Mouse (Mus musculus): Measurements from ENCODE around the gene Zbed3. TPM values are rescaled to one million over a fixed set of nuclear protein-coding genes. Genes with fewer than 3 reads are reported as not detected.
"Not testable (repeated sequence)": the region's sequence is repeated elsewhere in the genome, so short reads cannot be mapped to it uniquely, and the experiment has no call there.

The Zbed3 gene
- total RNA-seq, 2 experiments from 2014 or later, result 14.0 to 19.2 TPM

DNA sequence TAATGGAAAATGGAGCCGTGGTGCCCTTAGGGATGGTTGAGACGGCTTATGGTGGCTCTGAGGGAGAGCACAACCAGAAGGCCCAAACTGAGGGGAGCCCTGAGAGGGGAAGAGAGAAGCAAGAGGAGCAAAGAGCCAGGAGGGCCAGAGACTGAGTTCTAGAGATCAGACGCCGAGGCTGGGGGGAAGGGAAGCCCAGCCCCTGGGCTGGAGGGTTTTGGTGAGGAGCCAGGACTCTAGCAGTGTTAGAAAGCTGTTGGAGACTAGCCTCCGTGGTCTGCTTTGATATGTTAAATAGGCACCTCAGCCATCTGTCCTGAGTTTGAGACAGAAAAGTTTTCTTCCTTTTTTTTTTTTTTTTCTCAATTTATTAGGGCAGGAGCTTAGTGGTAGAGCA, 3.9 kb downstream of the Zbed3 start:
- DNase-seq (ENCODE audit: low spot score in 2 of 2), result no peak
- intact Hi-C loops (cut with DNase I), result loop anchor here (5.0 kb wide), 1 partner anchor 105 kb away; no protein-coding TSS in a partner anchor

DNA sequence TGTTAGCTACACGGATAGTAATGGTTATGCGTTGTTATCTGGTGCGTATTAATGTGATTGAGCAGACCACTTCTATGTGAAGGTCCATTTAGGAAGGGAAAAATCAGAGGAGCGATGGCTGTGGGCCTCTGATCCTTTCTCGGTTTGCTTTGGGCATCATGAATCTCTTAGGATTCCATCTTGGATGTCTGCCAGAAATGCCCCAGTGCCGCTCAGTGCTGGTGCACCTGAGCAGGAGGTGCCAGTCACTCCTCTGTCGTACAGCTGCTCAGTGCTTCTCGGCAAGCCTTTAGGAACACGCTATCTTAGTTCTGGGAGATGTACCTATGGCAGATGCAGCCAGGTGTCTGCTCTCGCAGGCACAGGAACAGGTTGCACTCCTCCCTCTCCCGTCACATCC, 5.4 kb downstream of the Zbed3 start:
- no peak for DNase-seq (ENCODE audit: low spot score in 2 of 2)
- intact Hi-C loops (cut with DNase I), result loop anchor here (5.0 kb wide), 1 partner anchor 106 kb away; no protein-coding TSS in a partner anchor

DNA sequence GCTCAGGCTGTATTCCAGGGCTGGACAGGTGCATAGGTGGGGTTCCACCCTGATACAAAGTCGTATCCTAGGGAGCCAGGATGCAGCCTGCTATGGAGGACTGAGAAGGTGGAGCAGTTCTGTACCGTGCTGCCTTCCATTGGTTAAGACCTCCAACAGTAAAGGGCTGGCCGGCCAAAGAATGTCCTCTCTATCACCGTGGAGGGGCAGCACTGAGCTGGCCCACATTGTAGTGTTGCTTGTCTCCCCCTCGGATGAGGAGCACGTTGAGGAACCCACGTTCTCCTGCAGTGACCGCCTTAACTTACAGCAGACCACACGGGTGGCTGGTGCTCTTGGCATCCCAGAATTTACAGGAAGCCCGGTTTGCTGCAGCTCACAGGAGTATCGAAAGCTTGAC, 7.1 kb downstream of the Zbed3 start:
- intact Hi-C loops (cut with DNase I), result no loop called here
- no peak for DNase-seq (ENCODE audit: low spot score in 2 of 2)

DNA sequence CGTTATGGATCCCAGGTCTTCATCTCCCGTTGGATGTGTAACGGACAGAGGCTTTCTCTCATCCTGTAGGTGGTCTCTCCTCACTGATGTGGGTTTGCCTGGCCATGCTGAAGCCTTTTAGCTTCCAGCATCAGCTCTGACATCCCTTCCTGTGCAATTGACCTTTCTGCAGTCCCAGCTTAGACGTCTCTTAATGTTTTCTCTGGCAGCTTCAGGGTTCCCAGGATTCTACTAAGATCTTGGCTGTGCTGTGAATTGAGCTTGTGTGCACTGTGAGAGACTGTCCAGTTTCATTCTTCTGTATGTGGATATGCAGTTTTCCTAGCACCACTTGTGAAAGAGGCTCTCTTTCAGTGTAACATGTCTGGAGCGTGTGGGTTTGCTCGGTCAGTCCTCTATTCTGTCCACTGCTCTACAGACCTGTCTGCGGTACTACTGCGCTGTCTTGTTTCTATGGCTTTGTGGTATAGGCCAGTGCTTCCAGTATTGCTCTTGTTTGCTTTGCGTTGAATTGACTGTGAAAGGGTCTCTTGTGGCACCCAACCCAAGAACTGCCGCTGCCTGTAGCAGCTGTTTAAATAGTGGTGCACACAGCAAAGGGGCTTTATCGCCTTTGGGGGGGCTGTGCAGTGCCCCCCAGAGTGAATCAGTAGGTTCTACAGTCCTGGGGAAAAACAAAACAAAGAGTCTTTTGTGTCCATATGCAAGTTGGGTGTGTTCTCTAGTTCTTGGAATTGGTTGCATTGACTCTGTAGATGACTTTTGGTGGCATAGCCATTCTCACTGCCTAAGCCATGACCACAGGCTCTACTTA, 8.9 kb downstream of the Zbed3 start:
- intact Hi-C loops (cut with DNase I), result no loop called here
- DNase-seq (ENCODE audit: low spot score in 2 of 2), result no peak

DNA sequence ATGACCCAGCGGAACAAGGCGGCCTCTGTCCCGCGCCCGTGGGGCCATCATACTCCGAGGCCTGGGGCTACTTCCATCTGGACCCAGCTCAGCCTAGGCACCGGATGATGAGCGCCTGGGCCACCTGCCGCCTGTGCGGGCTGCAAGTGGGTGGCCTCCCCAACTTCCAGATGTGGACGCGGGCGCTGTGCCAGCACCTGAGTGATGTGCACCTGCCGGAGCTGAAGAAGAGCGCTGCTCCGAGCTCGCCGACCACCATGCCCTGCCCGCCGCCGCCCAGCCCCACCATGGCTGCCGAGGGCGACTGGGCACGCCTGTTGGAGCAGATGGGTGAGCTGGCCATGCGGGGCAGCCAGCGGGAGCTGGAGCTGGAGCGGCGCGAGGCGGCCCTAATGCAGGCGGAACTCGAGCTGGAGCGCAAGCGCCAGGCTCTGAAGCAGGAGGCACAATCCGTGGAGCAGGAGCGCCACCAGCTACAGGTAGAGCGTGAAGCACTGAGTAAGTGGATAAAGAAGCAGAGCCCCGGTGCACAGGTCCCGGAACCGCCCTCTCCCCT, 12.8 kb downstream of the Zbed3 start:
- intact Hi-C loops (cut with DNase I), result no loop called here

DNA sequence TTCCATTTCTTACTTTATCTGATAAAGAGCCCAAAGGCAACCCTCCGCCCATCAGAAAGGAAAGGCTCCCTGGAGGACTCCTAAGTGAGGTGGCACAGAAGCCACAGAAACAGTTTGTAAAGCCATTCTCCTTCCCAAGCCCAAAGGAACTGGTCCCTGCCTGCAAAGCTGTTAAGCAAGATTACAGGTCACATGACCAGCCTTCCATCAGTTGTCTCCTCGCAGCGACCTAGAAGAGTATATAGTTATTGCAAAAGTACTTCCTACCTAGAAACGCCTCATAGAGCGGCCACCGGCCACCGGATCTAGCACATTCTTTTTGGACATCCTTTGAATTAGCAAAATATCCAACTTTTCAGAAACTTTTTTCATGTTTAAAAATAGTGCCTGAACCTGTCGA, 20.1 kb downstream of the Zbed3 start:
- DNase-seq (ENCODE audit: low spot score in 2 of 2), result no peak
- intact Hi-C loops (cut with DNase I), result no loop called here

More for the DNA sequence above, 12.8 kb downstream of the Zbed3 start:
- peak in 1 of 2 experiments; percentile 23 for DNase-seq (ENCODE audit: low spot score in 2 of 2)

DNA sequence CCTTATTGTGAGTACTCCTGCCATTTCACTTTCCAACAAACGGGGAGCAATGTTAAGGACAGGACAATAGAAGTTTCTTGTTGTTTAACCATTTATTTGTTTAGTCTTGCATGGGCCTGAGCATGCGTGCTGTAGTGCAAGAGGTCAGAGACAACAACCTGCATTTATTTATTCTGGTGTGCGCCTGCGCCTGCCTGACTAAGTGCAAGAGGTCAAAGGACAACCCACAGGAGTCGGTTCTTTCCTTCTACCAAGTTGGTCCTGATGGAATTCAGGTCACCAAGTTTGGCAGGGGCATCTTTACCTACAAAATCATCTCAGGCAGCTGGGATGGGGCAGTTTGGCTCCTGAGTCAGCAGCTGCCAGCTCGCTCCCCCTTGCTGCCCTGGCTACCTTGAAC, 22.5 kb downstream of the Zbed3 start:
- no peak for DNase-seq (ENCODE audit: low spot score in 2 of 2)
- intact Hi-C loops (cut with DNase I), result loop anchor here (2.0 kb wide), 1 partner anchor 327 kb away; no protein-coding TSS in a partner anchor

DNA sequence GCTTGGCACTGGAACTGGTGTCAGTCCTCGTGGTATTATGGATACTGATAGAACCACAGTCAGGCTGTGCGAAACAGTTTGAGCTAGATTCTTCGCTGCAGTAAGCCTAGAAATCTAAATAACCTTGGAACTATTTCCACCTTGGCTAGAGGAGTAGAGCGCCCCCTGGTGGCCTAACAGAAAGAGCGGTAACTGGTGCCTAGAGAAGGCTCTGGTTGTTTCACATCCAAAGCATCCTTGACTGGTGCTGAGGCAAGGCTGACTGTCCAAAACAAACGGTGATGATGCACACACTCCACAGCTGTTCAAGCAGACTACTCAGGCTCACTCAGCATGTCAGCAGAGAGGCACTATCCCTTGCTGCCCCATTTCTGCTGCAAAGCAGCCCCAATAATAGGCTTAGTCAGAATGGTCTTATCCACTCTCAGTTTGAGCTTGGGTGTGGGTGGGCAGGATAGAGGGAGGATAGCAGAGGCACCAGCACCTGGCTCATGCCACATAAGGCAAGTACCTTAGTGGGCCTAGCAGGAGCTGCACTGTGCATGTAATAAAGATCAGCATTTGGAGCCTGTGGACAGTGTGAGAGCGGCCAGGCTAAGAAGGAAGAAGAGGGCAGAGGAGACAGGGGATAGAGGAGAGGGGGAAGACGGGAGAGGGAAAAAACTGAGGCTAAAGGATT, 23.7 kb downstream of the Zbed3 start:
- peak; percentile 75 for DNase-seq (ENCODE audit: low spot score in 2 of 2)
- intact Hi-C loops (cut with DNase I), result loop anchor here (2.0 kb wide), 1 partner anchor 328 kb away; no protein-coding TSS in a partner anchor

DNA sequence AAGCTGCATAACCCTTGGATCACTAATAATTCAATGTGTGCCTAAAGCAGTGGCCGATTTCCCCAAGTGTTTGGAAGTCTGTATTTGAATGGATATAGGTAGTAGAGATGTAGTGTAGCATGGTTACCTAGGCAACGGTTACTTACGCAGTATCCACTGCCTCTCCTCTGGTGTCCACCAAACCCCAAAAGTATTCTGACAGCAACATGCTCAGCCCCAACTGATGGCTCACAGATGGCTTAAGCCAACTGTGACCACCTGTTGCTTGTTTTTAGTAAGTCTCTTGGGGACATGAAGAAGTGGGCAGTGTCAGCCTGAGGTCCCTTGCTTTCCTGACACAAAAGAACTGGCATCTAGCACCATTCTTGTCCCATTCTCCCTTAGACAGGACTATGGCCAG, 25.1 kb downstream of the Zbed3 start:
- intact Hi-C loops (cut with DNase I), result no loop called here
- DNase-seq (ENCODE audit: low spot score in 2 of 2), result no peak

DNA sequence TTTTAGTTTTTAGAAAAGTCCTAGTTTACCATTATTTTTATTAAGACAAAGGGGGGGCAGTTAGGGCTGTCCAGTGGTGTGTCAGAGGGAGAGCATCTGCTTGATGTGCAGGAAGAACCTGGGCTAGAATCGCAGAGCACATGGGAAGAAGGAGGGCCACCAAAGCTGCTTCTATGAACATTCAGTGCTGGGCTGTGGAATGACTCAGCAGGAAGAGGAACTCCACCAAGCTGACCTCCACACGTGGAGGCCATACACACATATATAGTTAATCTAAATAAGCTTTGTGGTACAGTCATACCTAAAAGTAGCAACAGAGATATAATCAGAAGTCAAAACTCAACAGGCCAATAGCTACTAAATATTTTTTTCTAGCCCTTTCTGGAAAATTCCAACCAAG, 34.8 kb downstream of the Zbed3 start:
- intact Hi-C loops (cut with DNase I), result no loop called here
- no peak for DNase-seq (ENCODE audit: low spot score in 2 of 2)

DNA sequence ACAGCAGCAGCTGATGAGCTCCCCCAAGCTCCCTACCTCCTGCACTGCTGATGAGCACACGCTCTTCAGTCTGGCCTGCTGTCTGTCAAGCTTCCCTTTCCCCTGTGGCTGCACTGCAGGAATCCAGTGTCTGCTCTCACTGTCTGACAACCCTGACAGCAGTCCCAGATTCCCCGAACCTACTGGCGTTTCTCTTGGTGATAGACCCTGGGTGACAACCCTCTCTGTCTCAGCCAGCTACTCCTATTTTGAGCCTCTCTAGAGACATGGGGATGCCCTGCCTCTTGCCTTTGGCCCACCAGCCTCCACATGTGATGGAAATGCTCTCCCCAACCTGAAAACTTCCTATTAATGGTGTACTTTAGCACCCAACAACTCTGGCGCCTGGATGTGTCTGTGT, 40.0 kb downstream of the Zbed3 start:
- intact Hi-C loops (cut with DNase I), result no loop called here
- DNase-seq (ENCODE audit: low spot score in 2 of 2), result no peak

DNA sequence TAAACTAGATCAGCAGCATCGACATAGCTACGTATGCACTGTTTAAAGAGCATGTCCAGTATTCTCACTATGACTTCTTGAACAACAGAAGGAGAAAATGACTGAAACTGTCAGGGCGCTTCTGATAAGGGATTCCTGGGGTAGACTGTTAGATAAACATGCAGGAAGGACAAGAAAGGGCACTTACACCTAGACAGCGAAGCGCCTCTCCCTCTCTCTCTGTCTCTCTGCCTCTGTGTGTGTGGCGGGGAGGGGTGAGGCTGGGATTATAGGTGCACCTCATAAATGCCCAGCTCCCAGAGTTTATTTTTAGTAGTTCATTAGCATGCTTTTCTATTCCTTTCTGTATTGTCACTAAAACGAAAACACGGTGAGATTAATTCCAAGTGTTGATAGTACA, 42.9 kb downstream of the Zbed3 start:
- DNase-seq (ENCODE audit: low spot score in 2 of 2), result no peak
- intact Hi-C loops (cut with DNase I), result no loop called here

DNA sequence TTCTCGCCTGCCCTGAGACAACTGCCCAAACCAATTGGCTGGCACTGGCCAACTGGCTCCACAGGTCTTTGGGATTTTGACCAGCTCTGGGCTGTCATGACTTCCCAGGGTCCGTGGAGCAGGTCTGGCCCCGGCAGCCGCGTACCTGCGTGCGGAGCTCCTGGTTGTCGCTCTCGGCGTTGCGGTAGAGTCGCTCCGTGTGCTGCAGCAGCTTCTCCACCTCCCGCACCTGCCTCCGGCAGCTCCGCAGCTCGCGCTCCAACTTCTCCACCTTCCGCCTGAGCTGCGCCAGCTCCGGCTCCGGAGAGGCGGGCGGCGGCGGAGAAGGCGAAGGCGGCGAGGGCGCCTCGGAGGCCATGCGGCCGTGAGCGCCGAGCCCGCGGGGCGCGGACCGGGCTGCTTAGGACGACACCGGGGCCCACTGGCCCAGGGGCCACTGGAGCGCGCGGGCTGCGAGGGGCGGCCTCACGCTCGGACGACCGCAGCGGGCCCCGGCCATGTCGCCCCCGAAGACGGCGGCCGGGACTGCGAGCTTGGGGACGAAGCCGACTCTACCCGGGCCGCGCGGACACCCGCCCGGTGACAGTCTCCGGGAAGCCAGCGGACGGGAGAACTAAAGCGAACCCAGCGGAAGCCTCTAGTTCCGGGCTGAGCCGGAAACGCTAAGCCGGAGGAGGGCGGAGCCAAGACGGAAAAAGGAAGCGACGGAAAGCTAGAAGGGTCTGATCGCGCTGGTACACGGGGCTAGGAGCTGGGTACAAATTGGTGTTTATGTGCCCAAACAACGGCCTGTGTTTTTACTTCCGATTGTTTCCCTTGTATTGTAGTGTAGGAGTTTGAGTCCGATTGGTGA, 51.5 kb downstream of the Zbed3 start, which contains the start of gene Aggf1:
TSS of gene Aggf1 (minus strand) at position 652 of the 853 bp plus-strand sequence.
- intact Hi-C loops (cut with DNase I), result no loop called here
- peak; percentile 92 to 93 for DNase-seq (ENCODE audit: low spot score in 2 of 2)

DNA sequence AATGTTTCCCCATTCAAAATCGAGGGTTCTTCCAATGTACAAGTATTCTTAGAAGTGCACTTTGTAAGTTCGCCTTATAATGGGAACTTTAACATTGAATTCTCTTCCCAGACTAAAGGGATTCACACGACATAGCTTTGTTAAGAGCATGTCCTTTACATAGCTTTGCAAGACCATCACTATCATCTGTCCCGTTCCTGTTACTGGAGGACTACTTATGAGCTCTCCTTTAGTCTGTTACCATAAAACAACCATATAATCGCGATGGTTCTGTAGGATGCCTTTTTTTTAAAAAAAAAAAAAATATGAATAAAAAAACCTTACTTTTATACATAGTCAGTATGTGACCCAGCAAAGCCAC, 52.1 kb downstream of the Zbed3 start:
- no peak for DNase-seq (ENCODE audit: low spot score in 2 of 2)
- intact Hi-C loops (cut with DNase I), result no loop called here

DNA sequence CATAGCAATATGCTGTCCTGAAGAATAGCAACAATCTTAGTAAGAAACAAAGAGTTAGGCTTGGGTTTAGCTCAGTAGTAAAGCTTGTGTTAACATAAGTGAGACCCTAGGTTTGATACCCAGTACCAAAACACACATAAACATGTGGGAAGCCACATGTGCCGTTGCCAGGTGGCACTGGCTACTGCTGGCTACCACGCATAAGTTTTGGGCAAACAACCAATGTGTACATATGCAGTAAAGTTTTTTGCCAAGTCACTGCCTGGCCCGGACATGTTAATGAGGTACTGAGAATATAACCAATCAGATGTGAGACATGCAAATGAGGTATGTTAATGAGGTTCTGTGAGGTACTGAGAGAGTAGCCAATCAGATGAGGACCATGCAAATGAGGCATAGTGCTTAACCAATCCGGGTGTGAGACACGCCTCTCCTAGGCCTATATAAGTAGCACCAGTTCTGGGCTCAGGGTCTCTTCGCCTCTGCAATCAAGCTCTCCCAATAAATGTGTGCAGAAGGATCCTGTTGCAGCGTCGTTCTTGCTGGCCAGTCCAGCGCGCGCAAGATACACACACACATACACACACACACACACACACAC, 53.4 kb downstream of the Zbed3 start:
- intact Hi-C loops (cut with DNase I); DNase-seq (ENCODE audit: low spot score in 2 of 2): not testable (repeated sequence)

DNA sequence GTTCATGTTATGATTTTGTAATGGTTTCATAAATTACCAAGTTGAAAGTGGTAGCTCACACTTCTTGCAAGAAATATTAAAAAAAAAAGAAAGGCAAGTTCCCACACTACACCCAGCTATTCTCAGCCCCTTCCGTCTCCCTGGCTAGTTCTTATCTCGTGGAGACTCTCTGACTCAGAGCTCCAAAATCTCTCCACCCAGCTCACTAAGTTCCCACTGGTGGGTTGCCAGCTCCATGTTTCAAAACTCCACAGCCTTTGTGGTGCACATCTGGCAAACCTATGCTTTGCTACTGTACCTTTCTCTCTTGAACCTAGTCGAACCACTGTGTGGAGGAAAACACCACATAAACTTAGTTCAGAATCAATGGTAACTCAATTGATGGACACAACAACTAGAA, 55.3 kb downstream of the Zbed3 start:
- DNase-seq (ENCODE audit: low spot score in 2 of 2), result no peak
- intact Hi-C loops (cut with DNase I), result no loop called here

DNA sequence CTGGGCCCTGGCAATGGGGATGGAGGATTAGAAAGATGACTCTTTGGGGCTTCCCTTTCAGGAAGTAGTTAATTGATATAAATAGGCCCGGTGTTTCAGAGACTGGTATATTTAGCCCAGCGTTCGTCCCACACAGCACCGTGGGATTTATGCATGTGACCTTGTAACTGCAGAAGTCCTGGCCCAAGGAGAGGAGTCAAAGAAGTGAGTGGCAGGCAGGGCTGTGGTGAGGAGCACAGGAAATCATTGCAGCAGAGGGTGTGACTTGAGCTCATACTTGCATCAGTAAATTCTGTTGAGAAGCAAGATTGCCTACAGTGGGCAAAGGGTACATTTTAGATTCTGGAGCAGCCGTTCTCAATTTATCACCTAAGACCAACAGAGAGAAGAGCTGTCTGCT, 59.0 kb downstream of the Zbed3 start:
- DNase-seq (ENCODE audit: low spot score in 2 of 2), result no peak
- intact Hi-C loops (cut with DNase I), result no loop called here

Measured in left cerebral cortex, postnatal 36 days (tissue).